Mouse (Mus musculus) bone marrow, adult 2 months (tissue): ENCODE results near the gene Sowaha.

Experiments
- CTCF ChIP-seq: fragments of 200-500 bp; IDR thresholded peaks from 2 replicates; pipeline ENCODE4 v1.5.1; 2011; ENCODE audit warnings: low read length, control low read depth; ENCODE audit not compliant: control insufficient read depth, insufficient read depth
- POLR2A ChIP-seq: fragments of 200-500 bp; IDR thresholded peaks from 2 replicates; pipeline ENCODE4 v1.6.1; 2011; ENCODE audit warnings: low read depth, mild to moderate bottlenecking, control low read depth, low read length, borderline replicate concordance; ENCODE audit not compliant: control insufficient read depth

GRCm38 (mm10) chr11:53508152-53508551, 28.1 kb upstream of the Sowaha start:
- TF ChIP-seq CTCF (no peak), POLR2A (no peak)
